Mouse (Mus musculus) G1E-ER4 (cell line): ENCODE measurements around the gene Fcgr1. TPM values are rescaled to one million over a fixed set of nuclear protein-coding genes. Genes with fewer than 3 reads are reported as not detected.

Source experiments
- GATA1 ChIP-seq: IDR thresholded peaks from one replicate; pipeline ENCODE4 v1.8.0; 2012; ENCODE audit warnings: low read length, inconsistent platforms
- polyA plus RNA-seq: library from polyadenylated mRNA; stranded (reverse); fragments of >175 nt; gene quantifications from 2 replicates; pipeline ENCODE4 v1.2.3, GENCODE M21; 2012

Fcgr1 gene
- not detected in 2 replicates for polyA plus RNA-seq

GRCm38 (mm10) chr3:96293787-96294186, at the start of gene Fcgr1:
TSS of gene Fcgr1 (minus strand) at chr3:96293969.
- TF ChIP-seq GATA1, result no peak

GRCm38 (mm10) chr3:96340611-96341312, 47.0 kb upstream of the Fcgr1 start:
- TF ChIP-seq GATA1, result no peak

GRCm38 (mm10) chr3:96338849-96339480, 45.2 kb upstream of the Fcgr1 start:
- TF ChIP-seq GATA1, result no peak

- TF ChIP-seq GATA1, result no peak
Measured at GRCm38 (mm10) chr3:96338043-96338442, 44.3 kb upstream of the Fcgr1 start.

GRCm38 (mm10) chr3:96337269-96337668, 43.5 kb upstream of the Fcgr1 start:
- no peak for TF ChIP-seq GATA1

GRCm38 (mm10) chr3:96336636-96337035, 42.9 kb upstream of the Fcgr1 start:
- no peak for TF ChIP-seq GATA1

- TF ChIP-seq GATA1, result no peak
Measured at GRCm38 (mm10) chr3:96335591-96335990, 41.8 kb upstream of the Fcgr1 start.

GRCm38 (mm10) chr3:96335163-96335550, 41.4 kb upstream of the Fcgr1 start:
- TF ChIP-seq GATA1, result no peak

- no peak for TF ChIP-seq GATA1
Measured at GRCm38 (mm10) chr3:96334175-96335162, 40.7 kb upstream of the Fcgr1 start.

GRCm38 (mm10) chr3:96333396-96334174, 39.8 kb upstream of the Fcgr1 start:
- TF ChIP-seq GATA1, result no peak

GRCm38 (mm10) chr3:96332631-96333395, 39.0 kb upstream of the Fcgr1 start:
- no peak for TF ChIP-seq GATA1

GRCm38 (mm10) chr3:96332000-96332399, 38.2 kb upstream of the Fcgr1 start:
- TF ChIP-seq GATA1, result no peak

GRCm38 (mm10) chr3:96331438-96331837, 37.7 kb upstream of the Fcgr1 start:
- TF ChIP-seq GATA1, result no peak

GRCm38 (mm10) chr3:96330603-96331002, 36.8 kb upstream of the Fcgr1 start:
- no peak for TF ChIP-seq GATA1
